Mouse (Mus musculus) liver, embryonic 14.5 days (tissue): ENCODE data around the gene Atg9b. TPM values are rescaled to one million over a fixed set of nuclear protein-coding genes. Genes with fewer than 3 reads are reported as not detected.

ENCODE experiments used
- ATAC-seq: fragments of 200-750 bp; cut with Nextera tagmentation; 2 replicates; pipeline ENCODE4 v1.8.0; 2017; ENCODE audit warnings: moderate number of reproducible peaks, mild to moderate bottlenecking, moderate library complexity; ENCODE audit not compliant: insufficient read depth
- DNase-seq, 3 experiments: peaks; one replicate each; pipeline ENCODE4 v3.0.0-alpha.2; 2012 to 2013; ENCODE audit warnings: low read depth in 3 of 3, low spot score in 3 of 3
- H3K27ac ChIP-seq: fragments of 300-500 bp; sonication (generic); 2 replicates; pipeline ENCODE4 v1.5.1; 2014; ENCODE audit warnings: moderate library complexity, mild to moderate bottlenecking, control low read depth, inconsistent platforms
- H3K27me3 ChIP-seq: fragments of 300-500 bp; sonication (generic); 2 replicates; pipeline ENCODE4 v1.6.1; 2014; ENCODE audit warnings: mild to moderate bottlenecking, low read length, moderate library complexity; ENCODE audit not compliant: control insufficient read depth, insufficient read depth
- H3K36me3 ChIP-seq: fragments of 300-500 bp; sonication (generic); replicated peaks from 2 replicates; pipeline ENCODE4 v1.6.1; 2014; ENCODE audit warnings: low read depth; ENCODE audit not compliant: control insufficient read depth, insufficient read depth
- H3K4me1 ChIP-seq, 2 experiments: fragments of 200-500 bp in 1 of 2; fragments of 300-500 bp in 1 of 2; sonication (generic) in 1 of 2; replicated peaks; 2 replicates each; pipeline ENCODE4 v1.6.1; 2012 to 2014; ENCODE audit warnings: antibody characterized with exemption in 1 of 2, inconsistent platforms in 1 of 2, low read length in 1 of 2; ENCODE audit not compliant: control insufficient read depth in 2 of 2, insufficient read depth in 2 of 2
- H3K4me2 ChIP-seq: fragments of 300-500 bp; sonication (generic); 2 replicates; pipeline ENCODE4 v1.6.1; 2014; ENCODE audit warnings: low read depth, mild to moderate bottlenecking, control low read depth, moderate library complexity
- H3K4me3 ChIP-seq, 2 experiments: fragments of 200-500 bp in 1 of 2; fragments of 300-500 bp in 1 of 2; sonication (generic) in 1 of 2; 2 replicates each; pipeline ENCODE4 v1.5.1; 2012 to 2014; ENCODE audit warnings: low read depth in 2 of 2, low read length in 2 of 2, mild to moderate bottlenecking in 2 of 2, control low read depth in 1 of 2, inconsistent platforms in 1 of 2, moderate library complexity in 1 of 2; ENCODE audit not compliant: insufficient read depth in 1 of 2
- H3K9ac ChIP-seq: fragments of 300-500 bp; sonication (generic); replicated peaks from 2 replicates; pipeline ENCODE4 v1.6.1; 2014; ENCODE audit warnings: mild to moderate bottlenecking, control low read depth, moderate library complexity
- H3K9me3 ChIP-seq: fragments of 300-500 bp; sonication (generic); 2 replicates; pipeline ENCODE4 v1.6.1; 2016; ENCODE audit warnings: low read length, mixed read lengths; ENCODE audit not compliant: control insufficient read depth
- CTCF ChIP-seq: IDR thresholded peaks from 2 replicates; pipeline ENCODE4 v1.5.1; 2016; ENCODE audit warnings: antibody characterized with exemption, low read depth, control low read depth
- EP300 ChIP-seq: IDR thresholded peaks from 2 replicates; pipeline ENCODE4 v1.6.1; 2016; ENCODE audit warnings: antibody characterized with exemption, low read depth
- WGBS: fragments of 180-500 bp; shearing (Covaris S2); extraction: QIAGEN DNeasy Blood & Tissue Kit; methylation state at CpG from one replicate; pipeline ENCODE4 v1.1.7; 2014; ENCODE audit not compliant: insufficient replicate concordance; 5-methylcytosine and 5-hydroxymethylcytosine counted together
- polyA plus RNA-seq, 2 experiments: library from polyadenylated mRNA; depleted of rRNA in 1 of 2; stranded (reverse) in 1 of 2; unstranded in 1 of 2; fragments of >200 nt; fragmentation: Nextera tagmentation in 1 of 2; extraction: Ambion mirVana in 1 of 2; gene quantifications; 2 replicates each; pipeline versions ENCODE4 v1.2.1 to v1.2.3; 2012 to 2014

Atg9b gene
- polyA plus RNA-seq, 2 experiments = 0.14 to 0.57 TPM

- Histone ChIP-seq H3K4me2 (no peak overlapping the region), H3K27ac (no peak overlapping the region), H3K27me3 (no peaks in the 10 kb centered on the region; the same call in 1 of the 2 replicates), H3K36me3 (no peaks in the 10 kb centered on the region), H3K4me3 (no peak overlapping the region), H3K4me1 (no peaks in the 10 kb centered on the region), H3K9ac (no peak overlapping the region), H3K9me3 (no peaks in the 10 kb centered on the region)
- ATAC-seq (no peak), DNase-seq (no peak)
- TF ChIP-seq CTCF = no peak
- no peak for TF ChIP-seq EP300
- WGBS = 45% methylated on average over 9 of the region's 9 CpGs
Observed at GRCm38 (mm10) chr5:24366426-24366825, 25.5 kb downstream of the Atg9b start.

DNA sequence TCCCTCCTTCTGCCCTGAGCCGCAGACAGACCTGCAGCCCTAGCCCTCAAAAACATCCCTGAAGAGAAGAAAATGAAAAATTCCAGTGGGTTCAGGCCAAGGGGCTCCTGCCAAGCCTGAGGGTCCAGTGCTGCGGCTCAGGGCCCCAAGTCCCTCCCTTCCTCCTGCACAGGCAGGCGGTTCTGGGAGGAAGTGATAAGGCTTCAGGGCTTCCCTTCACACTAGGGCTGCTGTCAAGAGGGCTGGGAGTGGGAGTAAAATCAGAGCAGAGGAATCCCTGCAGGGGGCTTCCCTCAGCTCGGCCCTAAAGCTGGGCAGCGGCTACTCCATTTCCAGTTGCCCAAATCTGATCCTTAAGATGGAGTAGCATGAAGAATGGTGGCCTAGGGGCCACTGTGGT is 26.4 kb downstream of the Atg9b start:
- Histone ChIP-seq H3K4me3 (no peak overlapping the region), H3K4me1 (no peaks in the 10 kb centered on the region), H3K4me2 (no peak overlapping the region), H3K36me3 (no peaks in the 10 kb centered on the region), H3K9ac (no peak overlapping the region), H3K27me3 (no peaks in the 10 kb centered on the region; the same call in 1 of the 2 replicates), H3K9me3 (no peaks in the 10 kb centered on the region), H3K27ac (no peak overlapping the region)
- no peak for ATAC-seq
- DNase-seq = no peak
- 5% methylated on average over 5 of the region's 5 CpGs for WGBS
- TF ChIP-seq CTCF (no peak), EP300 (no peak)

DNA sequence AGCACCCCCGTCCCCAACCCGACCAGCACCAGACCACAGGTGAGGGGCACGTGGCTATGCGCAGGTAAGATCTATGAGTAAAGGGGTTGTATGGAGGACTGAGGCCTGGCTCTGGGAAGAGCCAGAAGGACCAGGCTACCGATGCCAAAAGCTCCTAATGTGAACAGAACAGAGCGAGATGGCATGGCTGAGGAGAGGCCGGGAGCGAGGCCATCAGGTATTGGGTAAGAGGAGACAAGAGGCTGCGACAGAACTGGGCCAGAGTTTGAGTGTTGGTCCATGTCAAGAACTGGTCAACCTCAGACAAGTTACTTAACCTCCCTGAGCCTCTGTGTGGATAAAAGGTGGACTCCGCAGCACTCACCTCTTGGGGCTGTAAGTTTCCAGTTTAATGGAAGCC is 27.0 kb downstream of the Atg9b start:
- Histone ChIP-seq H3K27ac (no peak overlapping the region), H3K9me3 (no peaks in the 10 kb centered on the region), H3K4me1 (no peaks in the 10 kb centered on the region), H3K9ac (no peak overlapping the region), H3K4me2 (no peak overlapping the region), H3K36me3 (no peaks in the 10 kb centered on the region), H3K27me3 (no peaks in the 10 kb centered on the region; the same call in 1 of the 2 replicates), H3K4me3 (no peak overlapping the region)
- no peak for DNase-seq
- ATAC-seq = no peak
- no peak for TF ChIP-seq EP300
- TF ChIP-seq CTCF = no peak
- WGBS = 48% methylated on average over 10 of the region's 10 CpGs

- Histone ChIP-seq H3K4me3 (no peak within 1 kb of the TSS), H3K9me3 (no peaks in the 10 kb centered on the region), H3K27me3 (no peaks in the 10 kb centered on the region; the same call in 1 of the 2 replicates), H3K36me3 (no peaks in the 10 kb centered on the region), H3K27ac (no peak within 1 kb of the TSS), H3K4me1 (no peaks in the 10 kb centered on the region), H3K4me2 (no peak within 1 kb of the TSS), H3K9ac (no peak within 1 kb of the TSS)
- TF ChIP-seq CTCF = no peak
- no peak for TF ChIP-seq EP300
- WGBS = 37% methylated on average over 12 of the region's 12 CpGs
- no peak for DNase-seq
- ATAC-seq = no peak
Observed at GRCm38 (mm10) chr5:24364508-24364907, 27.4 kb downstream of the Atg9b start, which contains the start of gene Nos3. Gene Nos3, plus strand, starts transcription at chr5:24364810.

- H3K27ac ChIP-seq = no peak overlapping the region
- WGBS = 33% methylated on average over 3 of the region's 3 CpGs
- no peaks in the 10 kb centered on the region for H3K9me3 ChIP-seq
- no peak overlapping the region for H3K4me2 ChIP-seq
- no peak for DNase-seq
- H3K27me3 ChIP-seq = no peaks in the 10 kb centered on the region; the same call in 1 of the 2 replicates
- no peak for ATAC-seq
- no peaks in the 10 kb centered on the region for H3K4me1 ChIP-seq
- no peak overlapping the region for H3K9ac ChIP-seq
- H3K36me3 ChIP-seq = no peaks in the 10 kb centered on the region
- H3K4me3 ChIP-seq = no peak overlapping the region
- no peak for TF ChIP-seq CTCF
- no peak for TF ChIP-seq EP300
Observed at GRCm38 (mm10) chr5:24364061-24364460, 27.9 kb downstream of the Atg9b start.
